Mouse (Mus musculus): ENCODE results near the gene Zfp566.

- TF ChIP-seq GATA1 (IDR thresholded peaks at IDR 0.05; ENCODE audit: borderline replicate concordance, low read length) (no peak), FLI1 (IDR thresholded peaks at IDR 0.05; ENCODE audit: low read length) (no peak)
Observed at GRCm38 (mm10) chr7:30129900-30130299, 39.6 kb upstream of the Zfp566 start.

Data from megakaryocyte, embryonic 14.5 days (primary cell).